Mouse (Mus musculus) bone marrow macrophage, adult 2 months (primary cell): ENCODE data around the gene Rufy1.

ENCODE experiments used
- CTCF ChIP-seq: IDR thresholded peaks from 2 replicates; pipeline ENCODE4 v1.5.1; 2012; ENCODE audit warnings: low read depth, mild to moderate bottlenecking, low read length, moderate library complexity
- POLR2A ChIP-seq: IDR thresholded peaks from 2 replicates; pipeline ENCODE4 v1.6.1; 2012; ENCODE audit warnings: mild to moderate bottlenecking, low read depth, low read length, borderline replicate concordance

- TF ChIP-seq CTCF (no peak), POLR2A (no peak)
Measured at GRCm38 (mm10) chr11:50354851-50355250, 76.1 kb downstream of the Rufy1 start.
